Mouse (Mus musculus) megakaryocyte, embryonic 14.5 days (primary cell): ENCODE data around the gene Cc2d1a. TPM values are rescaled to one million over a fixed set of nuclear protein-coding genes. Genes with fewer than 3 reads are reported as not detected.
A peak's percentile ranks its signal among the peaks of the same experiment; 100 is the strongest.

Experiments
- H3K27me3 ChIP-seq: replicated peaks from 2 replicates; pipeline ENCODE3; 2012; ENCODE audit warnings: inconsistent platforms
- H3K36me3 ChIP-seq: replicated peaks from 2 replicates; pipeline ENCODE3; 2012; ENCODE audit warnings: low read length, inconsistent platforms, mixed read lengths
- H3K4me1 ChIP-seq: 2 replicates; pipeline ENCODE4 v1.6.1; 2012; ENCODE audit warnings: inconsistent platforms
- H3K4me3 ChIP-seq: replicated peaks from 2 replicates; pipeline ENCODE3; 2012; ENCODE audit warnings: moderate library complexity, mild to moderate bottlenecking, inconsistent platforms
- H3K9me3 ChIP-seq: 2 replicates; pipeline ENCODE4 v1.6.1; 2012; ENCODE audit warnings: inconsistent platforms
- FLI1 ChIP-seq: IDR thresholded peaks from 2 replicates; pipeline ENCODE4 v1.6.1; 2012; ENCODE audit warnings: low read length, inconsistent platforms, mixed read lengths
- GATA1 ChIP-seq: IDR thresholded peaks from 3 replicates; pipeline ENCODE4 v1.6.1; 2012; ENCODE audit warnings: mixed read lengths, low read length, inconsistent platforms, borderline replicate concordance
- polyA plus RNA-seq: library from polyadenylated mRNA; stranded (reverse); fragments of >175 nt; gene quantifications from 2 replicates; pipeline ENCODE4 v1.2.3, GENCODE M21; 2012; ENCODE audit warnings: low replicate concordance; ENCODE audit not compliant: insufficient read depth

The Cc2d1a gene
- 28.0 and 32.7 TPM in 2 replicates for polyA plus RNA-seq

GRCm38 (mm10) chr8:84147769-84148530, at the start of gene Cc2d1a, which contains the start of gene 4930432K21Rik:
Gene Cc2d1a (minus strand): TSS chr8:84147936.
Gene 4930432K21Rik (plus strand): TSS chr8:84148025.
- Histone ChIP-seq H3K36me3 (peaks cover 33% of the 10 kb centered on the region), H3K4me3 (peak within 1 kb of the TSS; percentile 94), H3K4me1 (peaks cover 56% of the 10 kb centered on the region), H3K9me3 (no peaks in the 10 kb centered on the region), H3K27me3 (no peaks in the 10 kb centered on the region)
- TF ChIP-seq FLI1 (no peak), GATA1 (no peak)

GRCm38 (mm10) chr8:84197141-84197921, 49.6 kb upstream of the Cc2d1a start:
- Histone ChIP-seq H3K36me3 (peaks cover 11% of the 10 kb centered on the region), H3K27me3 (no peaks in the 10 kb centered on the region), H3K4me3 (peak overlapping the region; percentile 94), H3K9me3 (no peaks in the 10 kb centered on the region), H3K4me1 (peaks cover 64% of the 10 kb centered on the region)
- no peak for TF ChIP-seq GATA1
- TF ChIP-seq FLI1 = no peak

GRCm38 (mm10) chr8:84194224-84194743, 46.5 kb upstream of the Cc2d1a start:
- H3K27me3 ChIP-seq = no peaks in the 10 kb centered on the region
- peaks cover 64% of the 10 kb centered on the region for H3K4me1 ChIP-seq
- no peaks in the 10 kb centered on the region for H3K36me3 ChIP-seq
- H3K4me3 ChIP-seq = no peak overlapping the region
- no peak for TF ChIP-seq FLI1
- TF ChIP-seq GATA1 = no peak
- no peaks in the 10 kb centered on the region for H3K9me3 ChIP-seq

GRCm38 (mm10) chr8:84193566-84193965, 45.8 kb upstream of the Cc2d1a start:
- Histone ChIP-seq H3K36me3 (no peaks in the 10 kb centered on the region), H3K4me3 (no peak overlapping the region), H3K27me3 (no peaks in the 10 kb centered on the region), H3K4me1 (peaks cover 63% of the 10 kb centered on the region), H3K9me3 (no peaks in the 10 kb centered on the region)
- TF ChIP-seq GATA1 (no peak), FLI1 (no peak)

GRCm38 (mm10) chr8:84193161-84193560, 45.4 kb upstream of the Cc2d1a start:
- no peak overlapping the region for H3K4me3 ChIP-seq
- TF ChIP-seq GATA1 = no peak
- no peak for TF ChIP-seq FLI1
- peaks cover 60% of the 10 kb centered on the region for H3K4me1 ChIP-seq
- no peaks in the 10 kb centered on the region for H3K9me3 ChIP-seq
- no peaks in the 10 kb centered on the region for H3K27me3 ChIP-seq
- no peaks in the 10 kb centered on the region for H3K36me3 ChIP-seq

- H3K27me3 ChIP-seq = no peaks in the 10 kb centered on the region
- H3K4me1 ChIP-seq = peaks cover 59% of the 10 kb centered on the region
- TF ChIP-seq GATA1 (no peak), FLI1 (no peak)
- H3K36me3 ChIP-seq = no peaks in the 10 kb centered on the region
- no peaks in the 10 kb centered on the region for H3K9me3 ChIP-seq
- peak overlapping the region; percentile 94 for H3K4me3 ChIP-seq
Measured at GRCm38 (mm10) chr8:84192555-84192954, 44.8 kb upstream of the Cc2d1a start.

GRCm38 (mm10) chr8:84192023-84192422, 44.3 kb upstream of the Cc2d1a start:
- H3K4me3 ChIP-seq = peak overlapping the region; percentile 94
- H3K4me1 ChIP-seq = peaks cover 59% of the 10 kb centered on the region

GRCm38 (mm10) chr8:84190191-84190867, 42.6 kb upstream of the Cc2d1a start:
- Histone ChIP-seq H3K9me3 (peaks cover under 1% of the 10 kb centered on the region; the same call in 1 of the 2 replicates), H3K4me1 (peaks cover 68% of the 10 kb centered on the region), H3K27me3 (no peaks in the 10 kb centered on the region)

More at GRCm38 (mm10) chr8:84192023-84192422, 44.3 kb upstream of the Cc2d1a start:
- Histone ChIP-seq H3K9me3 (no peaks in the 10 kb centered on the region), H3K36me3 (no peaks in the 10 kb centered on the region), H3K27me3 (no peaks in the 10 kb centered on the region)
- TF ChIP-seq GATA1 (no peak), FLI1 (no peak)

GRCm38 (mm10) chr8:84189603-84190002, 41.9 kb upstream of the Cc2d1a start:
- Histone ChIP-seq H3K4me3 (no peak overlapping the region), H3K9me3 (peaks cover 8% of the 10 kb centered on the region; the same call in 1 of the 2 replicates), H3K36me3 (peaks cover 3% of the 10 kb centered on the region), H3K27me3 (peaks cover 7% of the 10 kb centered on the region), H3K4me1 (peaks cover 70% of the 10 kb centered on the region)
- TF ChIP-seq FLI1 = no peak
- no peak for TF ChIP-seq GATA1

More at GRCm38 (mm10) chr8:84190191-84190867, 42.6 kb upstream of the Cc2d1a start:
- no peak overlapping the region for H3K4me3 ChIP-seq
- H3K36me3 ChIP-seq = peaks cover under 1% of the 10 kb centered on the region
- TF ChIP-seq FLI1 (no peak), GATA1 (no peak)
